Mouse (Mus musculus) ovary, adult 18-20 months (tissue): ENCODE data around the gene Samsn1.

Experiments used
- DNase-seq: peaks from one replicate; pipeline ENCODE4 v3.0.0; 2022; ENCODE audit warnings: low spot score, mixed read lengths

Gene Samsn1

GRCm38 (mm10) chr16:76022181-76022580 lies at the start of gene Samsn1:
Samsn1 (minus strand) TSS chr16:76022281.
- no peak for DNase-seq

- DNase-seq = no peak
Observed at GRCm38 (mm10) chr16:76066082-76066635, 44.1 kb upstream of the Samsn1 start.

GRCm38 (mm10) chr16:76054976-76055375 lies 32.9 kb upstream of the Samsn1 start:
- no peak for DNase-seq

DNA sequence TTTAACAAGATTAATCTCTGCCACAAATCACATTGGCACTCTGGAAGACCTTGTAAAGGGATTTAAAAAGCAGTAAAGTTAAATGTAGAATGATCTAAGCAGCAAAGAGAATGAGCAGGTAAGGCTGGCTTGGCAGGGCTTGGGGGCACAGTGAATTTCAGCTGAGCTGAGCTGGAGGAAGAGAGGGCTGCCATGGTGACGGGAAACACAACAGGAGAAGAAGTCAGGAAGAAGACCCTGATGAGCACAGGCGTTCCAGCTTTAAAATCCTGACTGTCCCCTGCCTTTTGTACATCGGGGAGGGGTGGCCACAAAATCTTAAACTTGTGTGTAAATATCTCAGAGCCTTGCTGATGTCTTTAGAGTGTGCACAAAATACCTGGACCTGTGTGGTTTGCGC lies 32.0 kb upstream of the Samsn1 start:
- no peak for DNase-seq

DNA sequence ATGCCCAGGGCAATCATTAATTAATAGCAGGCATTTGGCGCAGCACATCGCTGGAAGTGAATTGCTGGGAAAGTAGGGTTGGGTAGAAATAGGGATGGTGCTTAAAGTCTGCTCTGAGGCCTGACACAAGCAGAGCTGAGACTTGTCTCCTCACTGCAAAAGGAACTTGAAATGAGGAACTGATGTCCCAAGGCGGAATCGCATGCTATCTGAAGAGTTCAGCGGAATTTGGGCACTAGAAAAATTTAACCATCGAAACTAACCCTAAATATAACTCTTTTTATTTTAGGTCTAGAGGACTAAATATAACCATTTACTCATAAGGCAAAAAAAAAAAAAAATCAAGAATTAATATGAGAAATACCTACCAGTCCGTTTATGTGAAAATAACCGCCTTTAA lies 31.5 kb upstream of the Samsn1 start:
- DNase-seq = no peak

DNA sequence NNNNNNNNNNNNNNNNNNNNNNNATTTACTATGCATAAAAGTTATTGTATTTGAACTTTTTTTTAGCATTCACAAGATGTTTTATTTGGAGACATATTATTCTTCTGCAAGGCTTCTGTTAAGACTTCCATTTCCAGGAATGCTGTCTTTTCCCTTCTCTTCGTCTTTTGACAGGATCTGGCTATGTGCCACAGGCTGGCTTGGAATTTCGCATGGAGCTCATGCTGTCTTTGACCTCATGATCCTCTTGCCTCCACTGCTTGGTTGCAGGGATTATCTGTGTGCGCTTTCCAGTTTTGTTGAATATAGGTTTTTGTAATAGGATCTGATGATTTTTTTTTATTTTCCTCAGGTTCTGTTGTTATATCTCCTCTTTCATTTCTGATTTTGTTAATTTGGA lies 25.0 kb upstream of the Samsn1 start:
- DNase-seq = no peak

- no peak for DNase-seq
Observed at GRCm38 (mm10) chr16:76040319-76040945, 18.4 kb upstream of the Samsn1 start.

GRCm38 (mm10) chr16:76019164-76019563 lies 2.9 kb downstream of the Samsn1 start:
- no peak for DNase-seq

DNA sequence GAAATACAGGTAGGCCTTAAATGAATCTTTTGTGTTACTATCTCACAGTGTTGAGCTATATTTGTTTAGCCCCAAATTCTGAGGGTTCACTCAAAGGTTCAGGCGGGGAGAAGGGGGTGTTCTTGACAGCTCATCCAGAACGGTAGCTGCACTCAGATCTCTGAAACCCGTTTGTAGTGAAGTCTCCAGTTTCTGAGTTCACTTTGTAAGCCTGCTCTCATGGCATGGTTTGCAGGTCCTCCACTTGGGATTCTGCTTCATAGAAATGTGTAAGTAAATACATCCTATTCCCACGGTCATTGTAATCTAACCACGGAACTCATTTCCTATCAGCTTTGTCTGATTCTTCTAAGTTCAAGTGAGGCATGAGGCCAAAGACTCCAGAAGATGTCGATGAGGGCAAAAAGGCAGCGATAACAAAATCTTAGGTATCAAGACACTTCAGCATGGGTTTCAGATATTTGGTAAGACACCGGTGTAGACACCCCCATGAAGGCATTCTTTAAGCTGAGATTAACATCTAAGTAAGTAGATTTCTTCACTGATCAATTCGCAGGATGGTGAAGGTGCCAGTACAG lies 18.2 kb downstream of the Samsn1 start:
- DNase-seq = no peak

DNA sequence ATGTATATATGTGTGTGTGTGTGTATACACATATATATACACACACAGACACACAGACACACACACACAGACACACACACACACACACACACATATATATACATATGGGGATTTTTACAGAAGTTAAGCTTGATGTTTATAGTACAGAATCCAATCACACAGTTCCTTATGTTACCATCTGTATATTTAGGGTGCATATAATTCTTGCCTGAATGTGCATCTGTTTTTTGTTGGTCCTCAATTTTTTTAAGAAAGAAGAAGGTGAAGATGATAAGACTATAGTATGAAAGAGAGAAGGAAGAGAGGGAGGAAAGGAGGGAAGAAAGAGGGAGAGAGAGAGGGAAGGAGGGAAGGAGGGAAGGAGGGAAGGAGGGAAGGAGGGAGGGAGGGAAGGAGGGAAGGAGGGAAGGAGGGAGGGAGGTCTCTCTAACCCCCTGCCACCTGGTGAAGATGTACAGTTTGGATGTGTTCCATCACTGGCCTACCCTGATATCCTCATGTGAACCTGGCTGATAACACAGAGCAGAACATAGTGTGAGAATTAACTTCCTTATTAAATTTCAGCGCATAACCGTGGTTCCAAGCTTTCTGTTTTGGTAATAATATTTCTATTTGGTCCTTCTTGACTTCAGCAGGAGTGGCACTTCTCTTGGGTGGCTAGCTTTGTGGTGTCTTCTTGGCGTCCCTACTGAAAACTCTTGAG lies 19.1 kb downstream of the Samsn1 start:
- DNase-seq = no peak

DNA sequence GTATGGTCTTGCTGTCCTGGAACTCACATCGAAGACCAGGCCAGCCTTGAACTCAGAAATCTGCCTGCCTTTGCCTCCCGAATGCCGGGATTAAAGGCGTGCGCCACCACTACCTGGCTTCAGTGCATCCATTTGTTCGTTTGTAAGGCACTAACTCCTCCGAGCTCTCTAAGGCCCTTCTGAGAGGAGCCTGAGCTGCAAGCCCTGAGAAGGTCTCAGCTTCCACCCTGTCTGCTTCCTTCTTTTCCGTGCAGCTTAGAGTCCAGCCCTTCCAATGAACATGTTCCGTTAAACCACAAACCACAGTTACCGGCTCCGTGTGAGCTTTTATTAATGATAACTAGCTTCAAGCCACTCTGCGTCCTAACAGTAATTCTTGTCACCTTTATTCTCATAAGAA lies 19.8 kb downstream of the Samsn1 start:
- DNase-seq = no peak

DNA sequence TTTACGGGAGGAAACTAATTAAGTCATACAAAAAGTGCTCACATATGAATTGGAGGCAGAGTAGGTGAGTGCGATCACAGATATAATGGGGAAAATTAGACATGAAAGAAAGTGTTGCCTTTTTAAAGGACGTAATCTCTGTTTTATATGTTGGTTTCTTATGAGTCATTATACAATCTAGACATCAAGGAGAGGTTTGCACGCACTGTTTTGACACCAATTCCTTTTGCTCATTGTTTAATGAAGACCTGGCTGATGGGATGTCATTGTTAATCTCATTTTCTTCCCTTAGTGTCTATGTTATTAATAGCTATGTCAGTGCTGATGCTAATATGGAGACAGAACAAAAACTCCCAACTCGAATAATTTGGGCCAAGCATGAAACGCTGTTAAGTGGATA lies 20.3 kb downstream of the Samsn1 start:
- no peak for DNase-seq

DNA sequence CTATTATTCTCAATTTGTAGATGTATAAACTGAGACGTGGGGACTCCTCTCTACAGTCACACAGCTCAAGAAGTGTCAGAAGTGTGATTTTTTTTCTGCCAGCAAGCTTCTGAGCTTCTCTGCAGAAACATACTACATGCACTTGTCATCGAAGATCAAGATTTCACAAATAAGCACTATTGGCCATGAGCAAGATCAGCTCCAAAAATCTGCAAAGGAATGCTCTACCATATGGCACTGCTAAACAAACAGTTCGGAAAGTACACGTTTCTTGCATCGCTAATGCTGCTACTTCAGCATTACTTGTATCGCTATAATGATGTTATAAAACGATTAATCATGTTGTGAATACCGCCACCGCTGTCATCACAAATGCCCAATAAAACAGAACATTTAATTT lies 22.0 kb downstream of the Samsn1 start:
- DNase-seq = no peak

DNA sequence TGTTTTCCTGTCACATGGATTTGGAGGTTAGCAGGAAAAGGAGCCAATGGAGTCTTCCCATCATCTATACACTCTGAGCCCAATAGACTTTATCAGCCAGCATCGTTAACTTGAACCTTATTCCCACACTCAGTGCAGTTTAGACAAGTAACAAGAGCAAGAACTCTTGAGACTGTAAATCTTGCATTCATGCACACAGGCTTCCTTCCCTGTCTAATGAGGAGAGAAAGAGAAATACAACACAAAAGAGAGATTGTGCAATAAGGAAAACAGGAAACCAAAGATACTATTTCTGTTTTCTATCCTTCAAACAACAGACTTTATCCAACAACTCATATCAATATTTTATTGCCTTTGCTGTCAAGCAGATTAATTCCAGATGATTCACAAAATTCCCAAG lies 31.9 kb downstream of the Samsn1 start:
- DNase-seq = no peak

- DNase-seq = no peak
Observed at GRCm38 (mm10) chr16:75983831-75984230, 38.2 kb downstream of the Samsn1 start.

DNA sequence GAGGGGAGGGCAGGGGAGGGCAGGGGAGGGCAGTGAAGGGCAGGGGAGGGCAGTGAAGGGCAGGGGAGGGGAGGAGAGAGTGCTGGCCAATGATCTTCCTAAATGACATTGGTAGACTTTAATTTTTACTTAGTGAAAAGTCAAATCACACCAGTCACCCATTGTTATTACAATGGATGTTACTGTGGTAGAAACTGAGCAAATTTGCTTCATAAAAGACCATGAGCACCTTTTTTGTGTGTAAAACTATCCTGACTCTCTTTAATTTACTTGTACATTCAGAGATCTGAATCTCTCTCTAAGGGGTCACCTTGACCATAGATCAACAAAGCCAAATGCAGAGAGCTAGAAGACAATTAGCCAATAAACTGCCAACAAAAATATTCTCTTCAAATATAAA lies 42.7 kb downstream of the Samsn1 start:
- no peak for DNase-seq

- DNase-seq = no peak
Observed at GRCm38 (mm10) chr16:75977798-75978197, 44.3 kb downstream of the Samsn1 start.

DNA sequence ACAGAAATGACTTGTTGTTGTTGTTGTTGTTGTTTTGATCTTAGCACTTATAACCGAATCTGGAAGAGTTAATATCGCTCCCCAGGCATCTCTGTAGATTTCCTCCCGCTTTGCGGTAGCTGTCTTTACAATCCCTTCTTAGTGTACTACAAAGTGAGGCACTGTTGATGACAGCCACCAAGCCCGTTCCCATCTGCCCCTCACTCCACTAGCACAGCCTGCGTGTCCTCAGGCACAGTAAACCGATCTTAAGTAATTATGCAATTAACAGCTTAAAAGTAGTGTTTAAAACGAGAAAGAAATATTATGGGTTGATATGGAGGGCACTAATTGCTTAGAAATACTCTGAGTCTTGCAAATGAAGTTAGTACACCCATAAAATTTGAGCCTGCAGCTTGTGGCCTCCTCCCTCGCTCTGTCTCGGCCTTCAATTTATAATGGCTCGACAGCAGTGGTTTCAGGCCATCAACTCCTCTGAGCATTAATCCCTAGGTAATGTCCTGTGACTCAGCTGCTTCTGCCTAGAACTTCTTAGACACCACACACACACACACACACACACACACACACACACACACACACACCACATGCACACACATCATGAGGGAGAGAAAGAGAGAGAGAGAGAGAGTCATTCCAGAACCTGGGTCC lies 46.3 kb downstream of the Samsn1 start:
- no peak for DNase-seq

- DNase-seq = no peak
Observed at GRCm38 (mm10) chr16:75970266-75970998, 51.6 kb downstream of the Samsn1 start.

DNA sequence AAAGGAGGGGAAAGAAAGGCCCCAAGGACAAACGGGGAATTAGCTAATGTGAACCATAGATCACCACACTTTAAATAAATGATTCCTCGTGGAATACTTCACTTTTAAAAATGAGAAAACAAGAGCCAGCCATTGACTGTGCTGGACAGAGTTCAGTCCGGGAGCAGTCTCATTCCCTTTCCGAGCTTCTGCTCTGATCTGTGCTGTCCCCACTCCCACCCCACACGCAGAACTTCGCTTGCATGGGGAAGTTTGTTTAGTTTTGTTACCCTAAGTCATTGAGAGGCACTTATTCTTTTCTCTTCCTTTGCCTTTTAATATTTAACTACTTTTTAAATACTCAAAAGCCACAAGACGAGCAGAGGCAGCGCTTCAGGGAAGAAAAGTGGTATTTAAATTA lies 60.1 kb downstream of the Samsn1 start:
- no peak for DNase-seq

DNA sequence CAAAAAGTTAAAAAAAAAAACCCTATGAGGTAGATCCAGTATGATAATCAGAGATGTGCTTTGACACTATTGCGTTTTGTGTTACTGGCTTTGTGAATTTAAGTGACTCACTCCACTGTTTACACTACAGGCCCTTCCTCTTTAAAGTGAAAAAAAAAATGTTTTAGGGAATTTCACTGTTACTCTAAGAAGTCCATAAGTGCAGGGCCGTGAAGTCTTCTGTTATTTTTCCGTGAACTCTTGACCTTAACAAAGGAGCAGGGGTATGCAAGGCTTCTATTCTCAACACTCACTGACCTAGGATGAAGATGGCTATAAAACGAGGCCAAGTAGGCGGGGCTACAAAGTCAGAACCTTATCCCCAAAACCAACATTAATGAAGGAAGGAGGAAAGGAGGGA lies 60.6 kb downstream of the Samsn1 start:
- no peak for DNase-seq

DNA sequence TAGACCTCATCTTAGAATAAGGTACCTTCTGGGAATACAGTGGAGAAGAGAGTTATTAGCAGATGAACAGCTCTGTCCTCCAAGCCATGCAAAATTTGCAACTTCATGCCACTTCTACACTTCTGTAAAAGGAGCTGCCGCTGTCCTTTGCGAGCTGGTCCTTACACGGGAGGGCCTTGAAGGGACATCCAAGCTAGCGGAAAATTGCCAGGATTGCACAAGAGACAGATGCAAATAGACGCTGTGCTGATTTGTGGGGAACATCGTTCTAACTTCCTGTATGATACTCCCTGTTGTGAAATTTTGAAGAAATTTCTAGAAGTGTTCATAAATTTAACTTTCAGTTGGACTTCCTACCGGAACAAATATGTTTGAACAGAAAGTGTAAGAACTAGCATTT lies 61.0 kb downstream of the Samsn1 start:
- peak; percentile 1 for DNase-seq
